Mouse (Mus musculus): ENCODE measurements around the gene Neurl1b.

DNA sequence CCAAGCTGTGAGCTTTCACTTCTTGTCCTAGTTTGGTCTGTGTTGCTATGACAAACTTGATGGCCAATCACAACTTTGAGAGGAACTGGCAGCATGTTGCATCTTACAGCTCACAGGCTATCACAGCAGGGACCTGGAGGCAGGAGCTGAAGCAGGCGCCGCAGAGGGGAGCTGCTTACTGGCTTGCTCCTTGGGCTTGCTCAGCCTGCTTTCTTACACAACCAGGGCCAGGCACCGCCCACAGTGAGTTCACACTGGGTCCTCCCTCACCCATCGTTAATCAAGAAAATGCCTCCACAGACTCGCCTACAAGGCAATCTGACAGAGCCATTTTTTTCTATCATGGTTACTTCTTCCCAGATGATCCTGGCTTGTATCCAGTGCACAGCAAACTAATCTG is 72.6 kb downstream of the Neurl1b start:
- TF ChIP-seq GATA1 (IDR thresholded peaks at IDR 0.05; ENCODE audit: borderline replicate concordance, low read length) (no peak), CTCF (IDR thresholded peaks at IDR 0.05; ENCODE audit: low read depth, low read length) (no peak)
